Mouse (Mus musculus): ENCODE measurements around the gene Dnah17. TPM values are rescaled to one million over a fixed set of nuclear protein-coding genes. Genes with fewer than 3 reads are reported as not detected.

The Dnah17 gene
- total RNA-seq, 2 experiments from 2014 or later, result 0.03 to 0.09 TPM

DNA sequence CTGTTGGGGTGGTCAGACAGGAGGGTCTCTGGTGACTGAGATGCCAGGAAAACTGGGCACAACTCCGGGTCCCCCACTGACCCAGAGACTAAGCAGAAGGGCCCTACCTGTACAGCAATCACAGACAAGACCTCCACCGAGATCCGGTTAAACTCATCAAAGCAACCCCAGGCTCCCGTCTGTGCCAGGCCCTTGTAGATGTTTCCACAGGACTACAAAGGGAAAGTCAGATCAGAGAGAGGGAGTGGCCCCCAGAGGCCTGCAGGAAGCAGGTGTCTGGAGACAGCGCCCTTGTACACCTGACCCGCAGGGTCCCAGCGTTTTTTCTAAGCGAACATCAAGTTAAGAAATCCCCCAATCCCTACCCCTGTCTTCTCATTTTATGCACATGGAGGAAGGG, 44.5 kb downstream of the Dnah17 start:
- DNase-seq, result no peak

DNA sequence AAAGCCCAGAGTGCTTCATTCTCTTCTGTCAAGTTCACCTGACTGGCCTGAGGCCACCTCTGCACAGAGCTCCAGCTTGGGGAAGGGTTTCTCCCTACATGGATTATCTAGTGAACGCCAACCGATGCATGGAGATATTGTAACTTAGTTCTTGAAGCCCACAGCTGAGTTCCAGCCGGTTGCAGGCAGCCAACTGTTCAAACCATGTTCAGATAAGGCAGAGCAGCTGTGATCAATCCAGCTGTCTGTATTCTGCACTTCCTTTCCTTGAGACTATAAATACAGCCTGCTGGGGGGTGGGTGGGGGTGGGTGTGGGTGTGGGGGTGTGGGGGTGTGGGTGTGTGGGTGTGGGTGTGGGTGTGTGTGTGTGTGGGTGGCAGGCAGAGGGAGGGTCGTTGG, 45.3 kb downstream of the Dnah17 start:
- no peak for DNase-seq

DNA sequence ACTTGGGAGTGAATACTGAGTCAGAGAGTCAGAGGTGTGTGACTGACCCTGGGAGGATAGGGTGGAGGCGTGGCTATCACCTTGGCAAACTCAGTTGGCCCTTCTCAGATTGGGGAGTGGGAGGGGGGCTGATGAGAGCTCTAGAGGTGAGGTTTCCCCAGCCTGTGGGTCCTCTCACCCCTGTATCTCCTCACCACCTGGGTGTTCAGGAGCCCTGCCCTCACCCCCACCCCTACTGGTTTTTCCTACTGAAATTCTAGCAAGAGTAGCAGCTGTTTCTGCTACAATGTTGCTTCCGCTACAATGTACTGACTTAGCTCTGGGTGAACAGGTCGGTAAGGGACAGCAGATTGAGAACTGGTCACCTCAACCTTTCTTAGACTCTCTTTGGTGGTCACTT, 46.2 kb downstream of the Dnah17 start:
- DNase-seq, result no peak

DNA sequence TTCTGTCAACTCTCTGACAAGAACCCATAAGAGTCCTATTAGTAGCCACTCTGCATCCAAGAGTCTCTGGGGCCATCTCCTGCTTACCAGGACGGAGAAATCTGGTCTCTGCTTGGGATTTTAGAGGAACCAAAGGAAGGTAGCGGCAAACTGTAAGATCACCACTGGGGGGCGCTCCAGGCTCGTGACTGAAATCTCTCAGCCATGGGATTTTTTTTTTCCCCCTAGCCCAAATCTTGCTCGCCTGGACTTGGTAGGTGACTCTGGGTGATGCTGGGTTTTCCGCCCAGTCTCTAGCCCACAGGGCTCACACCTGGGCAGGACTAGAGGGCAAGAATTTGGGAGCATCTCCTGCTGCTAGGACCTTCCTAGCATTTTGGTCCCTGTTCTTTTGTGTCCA, 46.6 kb downstream of the Dnah17 start:
- peak; percentile 82 for DNase-seq

DNA sequence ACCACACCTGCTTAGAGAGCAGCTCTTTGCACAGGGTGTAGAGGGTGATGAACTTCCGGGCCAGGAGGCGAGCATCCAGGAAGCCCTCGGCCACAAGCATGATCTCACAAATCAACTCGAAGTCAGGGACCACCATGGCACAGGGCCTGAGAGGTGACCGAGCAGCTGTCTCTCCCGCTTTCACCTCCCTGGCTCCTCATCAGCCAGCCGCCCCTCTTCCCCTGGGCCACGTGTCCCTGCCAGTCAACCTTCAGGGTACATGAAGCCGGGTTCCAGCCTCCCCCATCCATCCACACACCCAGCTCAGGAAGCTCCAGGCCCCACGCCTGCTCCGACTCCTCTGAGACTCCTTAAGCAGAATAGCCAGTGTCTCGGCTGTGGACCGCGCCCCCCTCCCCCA, 48.1 kb downstream of the Dnah17 start:
- DNase-seq, result no peak

DNA sequence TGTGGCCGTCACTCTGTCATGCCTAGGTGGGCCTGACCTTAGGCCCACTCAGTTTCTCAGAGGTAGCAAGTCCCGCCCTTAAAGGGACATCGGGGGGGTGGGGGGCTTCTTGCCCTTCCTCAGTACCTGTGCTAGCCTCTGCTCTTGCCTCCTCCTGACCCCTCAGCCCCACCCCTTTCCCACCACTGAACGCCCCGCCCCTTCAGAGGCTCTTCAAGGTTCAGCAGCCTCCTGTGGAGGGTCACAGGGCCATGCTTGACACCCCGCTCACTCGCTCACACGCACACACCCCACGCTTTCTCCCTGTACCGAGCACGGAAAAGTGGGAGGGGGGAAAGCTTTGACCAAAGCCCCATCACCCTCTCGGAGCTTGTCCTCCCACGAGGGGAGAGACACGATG, 50.7 kb downstream of the Dnah17 start:
- no peak for DNase-seq

DNA sequence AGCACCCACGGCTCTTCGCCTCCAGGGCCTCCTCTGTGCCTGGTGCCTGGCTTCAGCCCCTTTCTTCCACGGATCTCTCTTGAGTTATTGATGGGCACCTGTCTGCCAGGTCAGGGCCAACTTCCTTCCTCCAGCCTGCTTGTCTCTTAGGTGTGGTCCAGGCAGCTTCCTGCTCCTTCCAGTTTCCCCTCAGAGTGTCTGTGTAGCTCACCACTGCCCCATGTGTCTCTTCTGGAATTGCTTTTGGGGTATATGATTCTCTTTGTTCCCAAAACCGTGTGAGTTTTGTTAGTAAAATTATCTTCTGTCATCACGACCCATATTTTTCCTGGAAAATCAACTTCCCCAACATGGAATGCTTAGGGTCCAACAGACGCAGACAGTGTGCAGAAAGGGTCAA, 53.5 kb downstream of the Dnah17 start:
- DNase-seq, result no peak

DNA sequence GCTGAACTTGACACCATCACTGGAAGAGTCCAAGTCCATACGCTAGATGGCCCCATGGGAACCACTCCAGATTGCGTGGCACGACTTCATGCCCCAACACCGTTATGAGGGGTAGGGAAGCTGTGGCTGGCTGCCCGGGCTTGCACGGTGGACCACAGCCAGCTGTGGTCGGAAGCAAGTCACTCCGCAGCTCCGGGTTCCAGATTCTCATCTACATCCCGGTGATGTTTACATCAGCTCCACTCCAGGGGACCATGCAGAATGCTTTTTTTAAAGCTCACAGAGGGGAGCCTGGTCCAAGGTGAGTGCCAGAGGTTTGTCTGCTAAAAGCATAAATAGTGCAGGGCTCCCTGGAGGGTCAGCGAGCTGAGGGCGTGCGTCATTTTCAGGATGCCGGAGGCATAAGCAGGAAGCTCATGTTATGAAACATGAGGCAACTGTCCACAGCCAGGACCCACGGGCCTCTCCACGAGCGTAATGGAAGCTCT, 55.4 kb downstream of the Dnah17 start:
- DNase-seq, result no peak

DNA sequence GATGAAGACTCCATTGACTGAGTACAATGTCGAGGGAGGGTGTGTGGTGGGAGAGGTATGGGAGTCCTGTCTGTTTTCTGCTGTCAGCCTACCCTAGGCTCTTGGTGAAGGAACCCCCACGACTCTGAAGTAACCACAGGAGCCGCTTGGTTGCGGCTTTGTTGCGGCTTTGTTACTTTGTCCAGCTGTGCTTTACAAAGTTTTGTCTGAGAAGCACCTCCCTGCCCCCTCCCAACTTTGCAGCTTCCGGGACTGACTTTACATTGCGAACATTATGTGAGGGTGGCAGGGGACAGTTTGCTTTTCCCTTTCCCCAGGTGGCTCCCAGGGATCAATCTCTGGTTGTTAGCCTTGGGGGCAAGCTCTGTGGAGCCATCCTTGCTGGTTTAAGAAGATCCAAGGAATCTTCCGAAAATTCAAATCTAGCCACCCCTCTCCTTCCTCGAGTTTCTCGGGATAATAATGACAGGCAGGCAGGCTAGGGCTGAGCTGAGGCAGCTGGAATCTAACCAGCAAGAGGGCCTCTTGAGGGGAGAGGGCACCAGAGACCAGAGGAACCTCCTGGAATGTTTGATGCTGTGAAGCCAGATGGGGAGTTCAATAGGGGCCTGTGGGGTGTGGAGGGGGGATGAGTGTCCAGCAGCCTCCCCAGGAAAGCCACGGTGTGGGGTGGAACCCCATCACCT, 59.1 kb downstream of the Dnah17 start:
- DNase-seq, result no peak

DNA sequence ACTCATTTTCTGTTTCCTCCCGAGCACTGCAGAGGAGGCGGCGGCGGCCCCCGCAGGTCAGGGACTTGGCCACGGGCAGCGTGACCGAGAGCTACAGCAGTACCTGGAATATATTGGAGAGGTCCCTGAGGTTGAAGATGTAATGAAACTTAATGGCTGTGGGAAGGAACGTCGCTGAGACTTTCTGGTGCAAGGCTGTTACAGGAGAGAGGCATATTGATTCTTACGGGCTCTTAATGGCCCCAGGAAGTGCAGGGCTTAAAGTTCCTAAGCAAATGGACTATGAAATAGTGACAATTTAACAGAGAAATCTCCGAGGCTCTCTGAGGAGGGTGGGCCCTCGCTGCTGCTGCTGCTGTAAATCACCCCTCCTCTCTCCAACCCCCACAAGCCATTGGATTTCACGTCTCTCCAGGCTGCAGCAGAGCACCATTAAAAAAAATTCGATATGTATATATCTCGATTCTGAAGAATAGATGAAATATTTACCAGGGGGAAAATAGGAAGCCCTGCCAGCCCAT, 61.6 kb downstream of the Dnah17 start:
- no peak for DNase-seq

DNA sequence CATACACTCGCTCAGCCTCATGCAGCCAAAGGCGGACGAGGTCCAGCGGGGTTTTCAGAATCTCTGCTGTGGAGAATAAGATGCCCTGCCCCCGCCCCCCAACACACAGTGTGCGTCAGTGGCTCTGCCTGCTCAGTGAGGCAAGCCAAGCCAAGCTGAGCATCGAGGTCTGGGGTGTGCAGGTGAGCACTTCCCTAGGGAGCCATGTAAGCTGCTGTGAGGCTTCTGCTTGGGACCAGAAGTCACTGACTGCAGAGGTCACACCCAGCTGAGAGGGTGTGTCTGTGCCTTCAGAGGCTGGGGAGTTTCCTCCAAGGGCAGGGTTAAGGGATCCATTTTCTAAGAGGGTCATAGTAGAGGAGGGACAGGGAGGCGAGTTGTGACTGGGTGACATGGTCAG, 62.8 kb downstream of the Dnah17 start:
- DNase-seq, result no peak

DNA sequence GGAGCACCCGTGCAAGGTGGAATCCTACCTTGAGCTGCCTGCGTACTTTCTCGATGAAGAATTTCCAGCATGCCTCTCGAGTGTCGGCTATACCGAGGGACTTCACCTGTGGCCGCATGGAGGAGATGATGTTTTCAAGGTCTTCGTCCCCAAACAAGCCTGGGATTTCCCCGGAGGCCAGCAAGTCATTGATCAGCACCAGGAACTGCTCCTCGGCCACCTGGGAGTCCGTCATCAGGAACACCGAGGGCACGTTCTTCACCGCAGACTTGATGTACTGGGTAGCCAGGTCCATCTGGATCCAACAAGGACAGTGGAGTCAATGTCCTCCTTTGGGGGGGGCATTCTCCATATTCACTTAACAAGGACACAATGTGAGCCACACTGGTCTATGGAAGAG, 70.4 kb downstream of the Dnah17 start:
- DNase-seq, result no peak

DNA sequence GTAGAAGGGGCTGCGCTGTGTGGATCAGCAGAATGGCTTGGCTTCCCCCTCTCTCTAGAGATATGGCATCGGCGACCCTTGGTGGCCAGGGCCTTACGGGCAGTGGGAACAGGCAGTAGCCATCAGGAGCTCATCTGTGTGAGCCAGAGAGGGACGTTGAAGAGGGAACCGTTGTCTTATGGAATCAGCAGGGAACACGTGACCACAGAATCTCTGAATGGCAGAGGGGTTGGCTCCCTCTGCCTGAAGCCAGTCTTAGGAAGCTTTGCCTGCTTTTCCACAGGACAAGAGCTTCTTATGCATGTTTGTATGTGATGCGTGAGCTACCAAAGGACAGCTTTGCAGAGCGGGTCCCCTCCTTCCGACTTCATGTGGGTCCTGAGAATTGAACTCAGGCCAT, 71.6 kb downstream of the Dnah17 start:
- DNase-seq, result no peak

DNA sequence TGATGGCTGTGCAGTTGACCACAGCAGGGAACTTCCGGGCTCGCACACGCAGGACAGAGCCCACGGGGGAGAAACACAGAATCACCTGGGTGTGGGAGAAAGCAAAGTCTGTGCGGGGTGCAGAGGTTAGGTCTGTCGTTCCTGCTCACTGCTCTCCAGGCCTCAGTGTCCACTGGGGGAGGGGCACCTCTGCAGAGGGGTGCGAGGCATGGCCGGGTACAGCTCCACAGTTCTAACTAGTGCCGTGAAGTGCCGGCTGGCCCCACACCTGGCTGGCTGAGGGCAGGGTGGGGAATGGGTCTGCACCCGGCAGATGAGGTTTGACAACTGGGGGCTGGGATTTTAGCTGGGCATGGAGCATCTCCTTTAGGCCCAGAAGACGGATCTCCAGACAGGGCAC, 72.1 kb downstream of the Dnah17 start:
- DNase-seq, result no peak

DNA sequence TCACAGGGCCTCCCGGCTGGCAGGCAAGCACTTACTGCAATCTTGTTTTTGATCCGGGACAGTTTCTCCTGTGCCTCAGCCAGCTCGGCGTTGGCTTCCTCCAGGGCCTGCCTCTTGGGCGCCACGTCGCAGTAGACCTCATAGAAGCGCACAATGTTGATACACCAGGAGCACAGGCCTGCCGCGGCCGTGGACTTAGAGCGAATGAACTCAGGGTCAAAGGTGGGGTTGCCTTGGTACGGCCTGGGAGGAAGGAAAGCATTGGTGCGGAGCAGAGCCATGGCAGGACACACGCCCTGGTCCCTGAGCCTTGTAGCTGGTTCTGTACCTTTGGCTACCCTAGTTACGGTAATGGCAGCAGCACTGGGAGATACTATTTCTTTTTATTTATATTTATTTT, 80.3 kb downstream of the Dnah17 start:
- DNase-seq, result peak; percentile 38

DNA sequence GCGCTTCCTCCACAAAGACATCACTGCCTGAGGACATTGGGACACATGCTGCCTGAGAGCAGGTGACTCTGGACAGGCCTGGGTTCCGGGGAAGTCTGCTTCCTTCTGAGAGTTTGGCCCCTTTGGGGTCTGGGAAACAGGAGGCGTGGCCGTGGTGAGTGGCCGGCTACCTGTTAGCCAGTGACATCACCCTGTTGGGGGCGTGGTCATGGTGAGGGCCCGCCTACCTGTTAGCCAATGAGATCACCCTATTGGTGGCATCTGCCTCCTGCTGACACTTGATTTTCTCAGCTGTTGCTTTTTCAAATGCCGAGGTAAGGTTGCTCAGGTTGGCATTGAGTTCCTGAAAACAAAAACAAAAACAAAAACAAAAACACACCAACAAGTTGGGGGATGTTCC, 80.8 kb downstream of the Dnah17 start:
- no peak for DNase-seq

DNA sequence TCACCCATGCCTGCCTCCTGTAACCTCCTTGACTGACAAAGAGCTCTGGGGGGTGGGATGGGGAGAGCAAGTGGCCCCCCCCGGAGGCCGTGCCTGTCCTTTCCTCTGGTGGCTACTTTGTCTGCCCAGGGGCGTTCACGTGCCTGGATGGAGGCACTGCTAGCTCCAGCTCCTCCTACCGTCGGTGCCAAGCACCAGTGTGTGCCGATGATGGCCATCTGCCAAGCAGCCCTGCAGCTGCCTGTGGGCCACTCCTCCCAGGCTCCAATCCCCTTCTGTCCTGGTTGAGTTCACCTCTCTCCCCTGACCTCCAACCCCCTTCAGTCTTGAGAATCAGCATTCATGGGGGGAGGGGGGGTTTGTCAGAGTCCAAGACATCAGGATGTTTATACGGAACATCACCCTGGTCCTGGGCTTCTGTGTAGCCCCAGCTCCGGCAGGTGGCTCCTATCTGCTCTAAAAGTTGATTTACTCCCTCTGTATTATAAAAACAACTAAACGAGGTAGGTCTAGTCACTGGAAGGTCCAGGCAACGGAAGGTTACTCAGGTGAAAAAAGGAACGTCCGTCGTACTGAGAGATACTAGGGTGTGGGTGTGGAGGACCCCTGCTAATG, 87.0 kb downstream of the Dnah17 start:
- peak; percentile 78 for DNase-seq

DNA sequence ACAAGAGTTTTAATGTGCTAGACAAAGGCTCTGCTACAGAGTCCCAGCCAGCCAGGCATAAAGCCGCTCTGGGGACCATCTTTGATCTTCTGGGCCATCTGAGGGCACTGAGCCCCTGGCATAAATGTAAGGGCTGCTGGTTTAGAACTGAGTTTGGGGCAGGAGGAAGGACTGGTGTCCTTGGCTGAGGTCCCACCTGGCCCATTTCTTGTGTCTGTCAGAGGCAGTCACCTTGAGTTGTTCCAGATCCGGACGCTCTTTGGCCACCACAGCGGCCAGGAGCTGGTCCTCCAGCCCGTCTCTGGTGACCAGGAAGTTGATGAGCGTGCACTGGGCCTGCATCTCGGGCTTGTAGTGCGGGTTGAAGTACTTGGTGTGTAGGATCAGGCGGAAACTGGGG, 87.6 kb downstream of the Dnah17 start:
- no peak for DNase-seq

DNA sequence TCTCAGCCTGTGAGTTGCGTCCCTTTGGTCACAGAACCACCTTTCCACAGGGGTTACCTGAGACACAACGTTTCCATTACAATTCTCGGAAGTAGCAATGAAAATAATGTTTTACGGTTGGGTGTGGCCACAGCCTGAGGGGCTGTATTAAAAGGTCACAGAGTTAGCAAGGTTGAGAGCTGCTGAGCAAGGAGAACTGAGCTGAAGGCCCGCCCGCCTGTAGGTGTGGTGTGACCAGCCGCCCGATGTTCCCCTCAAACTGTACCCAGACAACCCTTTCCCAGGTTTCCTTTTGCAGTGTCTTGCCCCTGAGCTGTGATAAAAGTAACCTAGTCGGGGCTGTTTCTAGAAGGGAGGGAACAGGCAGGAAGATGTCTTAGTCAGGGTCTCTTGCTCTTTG, 95.4 kb downstream of the Dnah17 start:
- DNase-seq, result no peak

DNA sequence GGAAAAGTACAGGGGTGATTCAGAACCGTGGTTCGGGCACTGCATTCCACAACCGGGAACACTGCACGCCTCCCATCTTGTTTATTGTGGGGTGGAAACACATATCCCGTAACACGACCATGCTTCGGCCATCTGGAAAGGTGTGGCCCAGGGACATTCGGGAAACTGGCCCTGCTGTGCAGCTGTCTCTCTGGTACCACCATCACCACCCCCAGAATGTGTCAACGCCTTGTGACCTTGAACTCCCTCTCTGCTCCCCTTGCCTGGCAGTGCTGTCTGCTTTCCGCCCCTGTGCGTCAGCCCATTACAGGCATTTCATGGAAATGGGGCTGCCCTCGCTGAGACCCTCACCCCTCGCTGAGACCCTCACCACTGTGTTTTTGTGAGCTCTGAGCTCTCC, 96.0 kb downstream of the Dnah17 start:
- DNase-seq, result no peak

DNA sequence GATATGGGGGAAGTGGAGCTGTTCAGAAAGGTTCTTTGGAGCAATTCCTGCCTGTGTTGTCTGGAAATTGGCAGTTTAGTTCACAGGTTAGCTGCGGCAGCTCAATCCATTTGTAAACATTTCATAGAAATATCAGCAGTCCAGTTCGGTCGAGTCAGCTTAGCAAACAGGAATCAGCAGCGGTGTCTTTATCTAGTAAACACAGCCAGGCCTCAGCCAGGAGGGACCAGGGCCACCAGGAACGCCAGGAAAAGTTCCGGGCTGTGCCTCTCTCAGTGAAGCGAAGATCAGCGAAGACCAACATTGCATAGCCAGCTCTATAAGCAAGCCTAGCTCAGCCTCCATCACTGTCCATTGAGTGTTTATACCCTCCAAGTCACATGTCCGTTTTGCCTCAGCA, 99.3 kb downstream of the Dnah17 start:
- no peak for DNase-seq

DNA sequence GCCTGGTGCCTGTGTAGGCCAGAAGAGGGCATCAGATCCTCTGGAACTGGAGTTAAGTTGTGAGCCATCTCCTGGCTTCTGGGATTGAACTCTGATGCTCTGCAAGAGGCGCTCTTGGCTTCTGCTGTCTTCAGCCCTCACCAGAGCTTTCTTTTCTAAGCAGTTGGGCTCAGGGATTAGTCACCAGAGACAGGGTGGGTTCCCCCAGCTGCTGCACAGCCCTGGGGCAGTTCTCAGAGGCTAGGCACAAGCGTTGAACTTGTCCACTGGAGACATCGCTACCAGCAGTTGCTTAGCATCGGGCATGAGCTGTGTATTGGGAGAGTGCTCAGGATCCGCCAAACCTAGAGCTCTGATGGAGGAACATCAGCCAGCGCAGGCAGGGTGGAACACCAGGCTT, 101.3 kb downstream of the Dnah17 start:
- no peak for DNase-seq

DNA sequence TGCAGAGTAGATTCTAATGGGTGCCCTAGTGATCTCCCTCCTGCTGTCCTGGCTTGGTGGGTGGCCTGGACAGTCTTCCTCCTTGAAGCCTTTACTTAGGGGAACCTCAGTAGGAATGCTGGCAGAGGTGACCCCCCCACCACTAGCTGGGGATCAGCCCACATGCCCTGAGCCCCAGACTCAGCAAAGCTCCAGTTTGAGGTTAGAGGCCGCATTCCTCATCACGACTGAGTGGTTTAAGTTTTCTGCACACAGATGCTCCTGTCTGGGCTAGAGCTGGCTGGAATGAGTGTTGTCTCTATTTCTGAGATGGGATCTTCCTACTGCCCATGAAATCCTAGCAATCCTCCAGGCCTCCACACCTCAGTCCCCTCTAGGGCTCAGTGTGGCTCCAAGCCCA, 106.3 kb downstream of the Dnah17 start:
- no peak for DNase-seq

DNA sequence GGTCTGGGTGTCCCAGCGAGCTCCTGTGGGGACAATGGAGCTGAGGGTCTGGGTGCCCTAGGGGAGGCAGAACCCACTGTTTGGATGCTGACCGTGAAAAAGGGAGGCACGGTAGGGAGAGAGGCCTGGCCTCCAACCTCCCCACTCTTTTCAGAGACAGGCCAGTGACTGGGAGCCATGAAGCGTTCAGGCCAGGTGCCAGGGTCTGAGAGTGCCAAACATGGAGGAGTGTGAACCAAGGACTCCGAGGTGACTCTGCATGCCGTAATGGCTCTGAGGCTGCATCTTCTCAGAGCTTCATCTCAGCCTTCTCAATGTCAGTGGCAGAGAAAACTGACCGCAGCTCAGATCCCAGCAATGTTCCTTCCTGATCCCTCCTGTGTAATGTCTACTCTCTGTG, 107.0 kb downstream of the Dnah17 start:
- no peak for DNase-seq

Data from adrenal gland, postnatal 10 days (tissue).